ENCODE assay signal across 17 mouse cellular contexts in genomic region chr13:112785305-112785704, GRCm38 (mm10).
"Had no signal": no experiment of that assay in that cellular context is flagged by ENCODE, and none has a peak within 500 bp of the region (broad histone marks: within the 10 kb centered on the region; RNA-seq: fewer than 3 reads in every experiment).

No protein-coding gene starts in this region.

- H3K9ac ChIP-seq: liver, embryonic 13.5 days; stomach, embryonic 15.5 days had no signal

- H3K27ac ChIP-seq: kidney, postnatal 0 days; layer of hippocampus, adult 2 months; left cerebral cortex, adult 2 months; liver, embryonic 13.5 days; stomach, embryonic 15.5 days had no signal

- H3K4me3 ChIP-seq: layer of hippocampus, adult 2 months; left cerebral cortex, adult 2 months; liver, embryonic 13.5 days; stomach, embryonic 15.5 days had no signal

- H3K36me3 ChIP-seq: liver, embryonic 13.5 days; stomach, embryonic 15.5 days had no signal

- H3K9me3 ChIP-seq: liver, embryonic 13.5 days; stomach, embryonic 15.5 days had no signal

- H3K27me3 ChIP-seq: stomach, embryonic 15.5 days had no signal

- DNase-seq: kidney, postnatal 25 days; layer of hippocampus, adult 9-11 months; liver, embryonic 13.5 days; lung, adult 2 months; lung, postnatal 14 days; lung, postnatal 4 days; midbrain, embryonic 14.5 days; right cerebral cortex, postnatal 14 days; right cerebral cortex, postnatal 4 days; thymus, adult 2 months; thymus, postnatal 14 days; thymus, postnatal 4 days had no signal

- H3K4me2 ChIP-seq: liver, embryonic 13.5 days; midbrain, embryonic 11.5 days; stomach, embryonic 15.5 days had no signal

- H3K4me1 ChIP-seq: liver, embryonic 13.5 days; stomach, embryonic 15.5 days had no signal
